Mouse (Mus musculus) heart, embryonic 16.5 days (tissue): ENCODE measurements around the gene Hist1h4c. TPM values are rescaled to one million over a fixed set of nuclear protein-coding genes. Genes with fewer than 3 reads are reported as not detected.

Source experiments
- ATAC-seq: fragments of 200-750 bp; cut with Nextera tagmentation; replicated peaks from 2 replicates; pipeline ENCODE4 v1.8.0; 2017; ENCODE audit warnings: moderate number of reproducible peaks; ENCODE audit not compliant: insufficient read depth, low FRiP score; ENCODE audit errors: extremely low read depth
- H3K27ac ChIP-seq: fragments of 300-500 bp; sonication (generic); 2 replicates; pipeline ENCODE4 v1.5.1; 2014; ENCODE audit warnings: mild to moderate bottlenecking, low read length, control low read depth, moderate library complexity
- H3K27me3 ChIP-seq: fragments of 300-500 bp; sonication (generic); 2 replicates; pipeline ENCODE4 v1.6.1; 2014; ENCODE audit warnings: low read length, mixed read lengths; ENCODE audit not compliant: control insufficient read depth, insufficient read depth
- H3K36me3 ChIP-seq: fragments of 300-500 bp; sonication (generic); 2 replicates; pipeline ENCODE4 v1.6.1; 2014; ENCODE audit not compliant: control insufficient read depth, insufficient read depth
- H3K4me1 ChIP-seq: fragments of 300-500 bp; sonication (generic); 2 replicates; pipeline ENCODE4 v1.6.1; 2014; ENCODE audit warnings: low read length, mixed read lengths; ENCODE audit not compliant: control insufficient read depth, insufficient read depth
- H3K4me2 ChIP-seq: fragments of 300-500 bp; sonication (generic); 2 replicates; pipeline ENCODE4 v1.6.1; 2014; ENCODE audit warnings: low read depth, mild to moderate bottlenecking, control low read depth, low read length
- H3K4me3 ChIP-seq: fragments of 300-500 bp; sonication (generic); 2 replicates; pipeline ENCODE4 v1.5.1; 2014; ENCODE audit warnings: mild to moderate bottlenecking, control low read depth, low read length
- H3K9ac ChIP-seq: fragments of 300-500 bp; sonication (generic); 2 replicates; pipeline ENCODE4 v1.6.1; 2014; ENCODE audit warnings: low read length, control low read depth
- H3K9me3 ChIP-seq: fragments of 300-500 bp; sonication (generic); replicated peaks from 2 replicates; pipeline ENCODE4 v1.6.1; 2016; ENCODE audit warnings: low read length; ENCODE audit not compliant: control insufficient read depth
- WGBS: fragments of 180-500 bp; shearing (Covaris S2); extraction: QIAGEN DNeasy Blood & Tissue Kit; methylation state at CpG from one replicate; pipeline ENCODE4 v1.1.7; 2014; 5-methylcytosine and 5-hydroxymethylcytosine counted together
- polyA plus RNA-seq: library from polyadenylated mRNA; unstranded; fragments of >200 nt; fragmentation: Nextera tagmentation; extraction: Ambion mirVana; gene quantifications from 2 replicates; pipeline ENCODE4 v1.2.1, GENCODE M21; 2015

The Hist1h4c gene
- polyA plus RNA-seq, 1 experiment from 2014 or later, result 1.9 TPM

GRCm38 (mm10) chr13:23743215-23743614, 45.0 kb upstream of the Hist1h4c start:
- Histone ChIP-seq H3K4me2 (no peak overlapping the region), H3K9ac (no peak overlapping the region), H3K4me1 (peaks cover 25% of the 10 kb centered on the region), H3K27me3 (no peaks in the 10 kb centered on the region), H3K9me3 (no peaks in the 10 kb centered on the region), H3K4me3 (no peak overlapping the region), H3K27ac (no peak overlapping the region), H3K36me3 (no peaks in the 10 kb centered on the region)
- WGBS, result 85% methylated on average over 5 of the region's 5 CpGs
- ATAC-seq, result no peak

GRCm38 (mm10) chr13:23742007-23742406, 43.8 kb upstream of the Hist1h4c start:
- Histone ChIP-seq H3K36me3 (no peaks in the 10 kb centered on the region), H3K27me3 (no peaks in the 10 kb centered on the region), H3K9ac (no peak overlapping the region), H3K4me2 (no peak overlapping the region), H3K4me3 (no peak overlapping the region), H3K4me1 (peaks cover 18% of the 10 kb centered on the region), H3K9me3 (no peaks in the 10 kb centered on the region), H3K27ac (peak overlapping the region; percentile 42; the same call in 1 of the 2 replicates)
- no peak for ATAC-seq

GRCm38 (mm10) chr13:23740910-23741309, 42.7 kb upstream of the Hist1h4c start:
- H3K27ac ChIP-seq, result peak overlapping the region; percentile 39
- no peak overlapping the region for H3K9ac ChIP-seq
- peaks cover 18% of the 10 kb centered on the region for H3K4me1 ChIP-seq
- no peaks in the 10 kb centered on the region for H3K27me3 ChIP-seq
- H3K4me2 ChIP-seq, result peak overlapping the region; percentile 95
- no peak overlapping the region for H3K4me3 ChIP-seq
- no peaks in the 10 kb centered on the region for H3K9me3 ChIP-seq
- WGBS, result 54% methylated on average over 5 of the region's 5 CpGs
- no peaks in the 10 kb centered on the region for H3K36me3 ChIP-seq
- no peak for ATAC-seq

- H3K9ac ChIP-seq, result peak overlapping the region; percentile 92
- H3K4me2 ChIP-seq, result peak overlapping the region; percentile 95
- peak overlapping the region; percentile 99 for H3K27ac ChIP-seq
- H3K4me1 ChIP-seq, result peaks cover 18% of the 10 kb centered on the region
- ATAC-seq, result no peak
- WGBS, result 28% methylated on average over 13 of the region's 13 CpGs
- peak overlapping the region; percentile 74 for H3K4me3 ChIP-seq
- no peaks in the 10 kb centered on the region for H3K36me3 ChIP-seq
- no peaks in the 10 kb centered on the region for H3K9me3 ChIP-seq
- H3K27me3 ChIP-seq, result no peaks in the 10 kb centered on the region
Measured at GRCm38 (mm10) chr13:23740256-23740840, 42.1 kb upstream of the Hist1h4c start.

- ATAC-seq, result peak; percentile 4; the same call in 1 of the 2 replicates
- WGBS, result 2% methylated on average over 14 of the region's 14 CpGs
- Histone ChIP-seq H3K4me1 (peaks cover 18% of the 10 kb centered on the region), H3K27me3 (no peaks in the 10 kb centered on the region), H3K9ac (peak overlapping the region; percentile 92), H3K9me3 (no peaks in the 10 kb centered on the region), H3K4me2 (peak overlapping the region; percentile 95), H3K27ac (peak overlapping the region; percentile 99), H3K36me3 (no peaks in the 10 kb centered on the region), H3K4me3 (peak overlapping the region; percentile 74)
Measured at GRCm38 (mm10) chr13:23739922-23740252, 41.6 kb upstream of the Hist1h4c start.

GRCm38 (mm10) chr13:23739069-23739921, 41.0 kb upstream of the Hist1h4c start:
- 0% methylated on average over 39 of the region's 39 CpGs for WGBS
- Histone ChIP-seq H3K36me3 (no peaks in the 10 kb centered on the region), H3K27ac (peak overlapping the region; percentile 99), H3K9ac (peak overlapping the region; percentile 92), H3K4me1 (peaks cover 18% of the 10 kb centered on the region), H3K4me3 (peak overlapping the region; percentile 74), H3K27me3 (no peaks in the 10 kb centered on the region), H3K4me2 (peak overlapping the region; percentile 95), H3K9me3 (no peaks in the 10 kb centered on the region)
- ATAC-seq, result peak; percentile 90

- peak within 1 kb of the TSS; percentile 99 for H3K27ac ChIP-seq
- WGBS, result under 1% methylated on average over 29 of the region's 38 CpGs
- peak within 1 kb of the TSS; percentile 95 for H3K4me2 ChIP-seq
- no peaks in the 10 kb centered on the region for H3K36me3 ChIP-seq
- peak within 1 kb of the TSS; percentile 74 for H3K4me3 ChIP-seq
- ATAC-seq, result peak; percentile 87
- peak within 1 kb of the TSS; percentile 92 for H3K9ac ChIP-seq
- no peaks in the 10 kb centered on the region for H3K9me3 ChIP-seq
- H3K27me3 ChIP-seq, result no peaks in the 10 kb centered on the region
- peaks cover 16% of the 10 kb centered on the region for H3K4me1 ChIP-seq
Measured at GRCm38 (mm10) chr13:23738677-23739068, 40.4 kb upstream of the Hist1h4c start, which contains the start of gene Hist1h1c. TSS of gene Hist1h1c (plus strand) at chr13:23738808.

GRCm38 (mm10) chr13:23738041-23738440, 39.8 kb upstream of the Hist1h4c start:
- Histone ChIP-seq H3K4me2 (peak overlapping the region; percentile 95), H3K36me3 (no peaks in the 10 kb centered on the region), H3K27me3 (no peaks in the 10 kb centered on the region), H3K27ac (peak overlapping the region; percentile 99), H3K4me3 (peak overlapping the region; percentile 74), H3K9me3 (no peaks in the 10 kb centered on the region), H3K9ac (peak overlapping the region; percentile 68), H3K4me1 (peaks cover 16% of the 10 kb centered on the region)
- no peak for ATAC-seq
- WGBS, result 26% methylated on average over 4 of the region's 4 CpGs

- H3K4me3 ChIP-seq, result no peak overlapping the region
- no peak overlapping the region for H3K4me2 ChIP-seq
- H3K27ac ChIP-seq, result no peak overlapping the region
- H3K9ac ChIP-seq, result no peak overlapping the region
- H3K4me1 ChIP-seq, result peaks cover 15% of the 10 kb centered on the region
- no peak for ATAC-seq
- H3K9me3 ChIP-seq, result no peaks in the 10 kb centered on the region
- H3K27me3 ChIP-seq, result no peaks in the 10 kb centered on the region
- no peaks in the 10 kb centered on the region for H3K36me3 ChIP-seq
- 90% methylated on average over 5 of the region's 5 CpGs for WGBS
Measured at GRCm38 (mm10) chr13:23737091-23737490, 38.8 kb upstream of the Hist1h4c start.
